Mouse (Mus musculus): ENCODE data around the gene Ankrd24.
"Not testable (repeated sequence)": the region's sequence is repeated elsewhere in the genome, so short reads cannot be mapped to it uniquely, and the experiment has no call there.

The Ankrd24 gene

DNA sequence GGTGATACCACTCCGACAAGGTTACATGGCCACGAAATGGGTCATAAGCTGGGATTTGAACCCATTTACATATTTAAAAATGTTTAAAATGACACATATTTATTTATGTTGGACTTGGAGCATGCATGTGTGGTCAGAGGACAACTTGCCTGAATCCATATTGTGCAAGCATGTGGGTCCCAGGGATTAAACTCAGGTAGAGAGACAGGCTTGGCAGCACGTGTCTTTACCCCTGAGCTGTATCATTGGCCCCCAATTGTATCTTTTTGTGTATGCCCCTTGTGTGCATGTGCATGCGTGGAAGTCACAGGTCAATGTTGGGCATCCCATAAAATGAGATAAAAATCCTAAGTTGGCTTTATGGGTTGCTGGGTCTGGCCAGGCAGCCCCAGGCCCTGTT is 17.1 kb downstream of the Ankrd24 start:
- no peak for DNase-seq (ENCODE audit: low spot score)

DNA sequence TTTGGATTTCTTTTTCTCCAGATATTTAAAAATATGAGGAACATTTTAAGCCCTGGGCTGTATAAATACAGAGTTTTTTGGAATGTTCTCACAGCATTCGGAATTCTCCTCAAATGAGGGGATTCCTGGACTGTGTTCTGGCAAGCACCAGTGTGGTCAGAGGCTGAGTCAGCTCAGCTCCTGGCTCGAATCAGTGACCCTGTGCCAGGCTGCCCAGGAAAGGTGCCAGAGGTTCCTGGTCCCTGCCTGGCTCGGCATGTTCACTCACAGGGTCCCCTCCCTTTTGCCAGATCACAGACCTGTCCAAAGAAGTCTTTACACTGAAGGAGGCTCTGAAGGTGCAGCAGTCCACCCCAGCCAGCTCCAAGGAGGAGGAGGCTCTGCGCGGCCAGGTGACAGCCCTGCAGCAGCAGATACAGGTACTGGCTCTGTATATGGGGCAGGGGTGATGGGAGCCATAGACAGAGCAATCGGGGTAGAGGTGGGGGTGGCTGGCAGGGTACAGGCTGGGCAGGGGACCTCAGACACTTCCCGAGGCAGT is 17.7 kb downstream of the Ankrd24 start:
- DNase-seq (ENCODE audit: low spot score), result no peak

DNA sequence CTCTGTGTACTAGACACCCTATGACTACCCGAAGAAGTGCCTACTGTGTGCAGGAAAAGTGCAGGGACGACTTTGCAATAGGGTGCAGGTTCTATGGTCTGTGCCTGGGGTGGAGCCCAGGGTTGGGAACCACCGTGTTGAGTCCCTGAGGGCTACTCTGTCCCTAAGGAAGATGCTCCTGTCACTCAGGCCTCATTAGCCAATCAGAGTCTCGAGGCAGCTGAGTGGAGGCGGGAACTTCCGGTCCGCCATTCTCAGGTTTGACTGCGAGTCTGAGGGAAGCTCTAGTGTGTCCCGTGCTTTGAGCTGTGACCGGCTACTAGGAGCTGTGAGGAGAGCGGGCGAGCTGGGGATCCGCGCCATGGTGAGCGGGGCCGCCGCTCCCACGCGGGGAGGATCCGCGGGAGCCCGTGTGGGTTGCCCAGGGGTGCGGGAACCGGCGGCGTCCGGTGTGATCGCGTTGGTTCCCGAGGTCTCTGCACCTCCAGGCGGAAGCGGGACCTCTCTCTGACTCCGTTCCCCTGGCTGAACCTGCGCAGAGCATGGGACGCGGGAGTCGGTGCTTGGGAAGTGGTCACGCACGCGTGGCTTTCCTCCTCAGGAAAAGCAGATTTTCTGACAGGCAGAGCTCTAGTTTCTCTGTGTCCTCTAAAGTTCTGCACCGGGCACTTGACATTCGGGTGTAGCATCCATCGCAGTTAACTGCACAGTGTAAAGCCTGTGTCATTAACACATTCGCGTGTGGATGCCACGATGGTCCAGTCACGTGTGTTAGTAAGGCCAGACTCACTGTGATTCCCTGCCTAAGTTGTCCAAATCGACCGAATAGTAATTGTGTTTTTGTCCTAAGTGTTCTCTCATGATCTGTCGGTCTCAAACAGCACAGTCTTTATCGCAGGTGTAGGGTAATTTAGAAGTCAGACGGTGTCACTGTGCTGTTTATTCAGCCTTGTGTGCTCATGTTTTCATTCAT is 20.7 kb downstream of the Ankrd24 start, which contains the start of gene Gm10778:
Gene Gm10778, plus strand, starts transcription at position 257 of the 973 bp plus-strand sequence.
- DNase-seq (ENCODE audit: low spot score), result not testable (repeated sequence)

DNA sequence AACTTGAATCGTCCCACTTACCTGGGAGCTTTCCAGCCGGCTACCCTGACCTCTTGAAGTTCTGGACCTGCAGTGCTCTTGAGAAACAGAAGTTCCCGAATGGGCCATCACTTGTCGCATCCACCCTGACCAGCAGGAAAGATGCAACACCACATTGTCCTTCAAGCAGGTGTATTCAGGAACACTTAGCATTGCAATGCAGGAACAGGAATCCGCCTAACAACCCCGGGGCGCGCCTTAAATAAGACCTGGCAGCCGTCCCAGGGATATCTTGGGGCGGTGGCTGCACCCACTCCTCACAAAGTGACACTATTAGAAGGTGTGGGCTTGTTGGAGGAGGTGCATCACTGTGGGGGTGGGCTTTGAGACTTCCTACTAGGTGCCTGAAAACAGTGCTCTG is 26.8 kb downstream of the Ankrd24 start:
- no peak for DNase-seq (ENCODE audit: low spot score)

DNA sequence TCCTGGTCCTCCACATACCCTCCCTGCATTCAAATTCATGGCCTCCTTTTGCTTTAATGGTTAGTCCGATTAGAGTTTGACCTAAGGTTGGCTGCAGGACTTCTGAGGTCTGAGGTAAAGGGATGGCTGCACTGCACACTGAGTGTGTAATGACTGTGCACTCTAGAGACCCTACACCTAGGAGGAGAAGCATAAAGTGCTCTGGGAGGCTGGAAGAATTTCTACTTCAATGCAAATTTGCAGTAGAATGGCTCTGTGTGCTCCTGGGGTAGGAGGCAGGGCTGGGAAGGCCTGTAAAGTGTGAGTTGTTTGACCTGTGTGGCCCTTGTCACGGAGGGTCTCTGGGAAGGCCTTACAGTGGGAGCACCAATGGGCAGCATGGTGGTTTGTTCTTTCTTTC is 27.8 kb downstream of the Ankrd24 start:
- no peak for DNase-seq (ENCODE audit: low spot score)

DNA sequence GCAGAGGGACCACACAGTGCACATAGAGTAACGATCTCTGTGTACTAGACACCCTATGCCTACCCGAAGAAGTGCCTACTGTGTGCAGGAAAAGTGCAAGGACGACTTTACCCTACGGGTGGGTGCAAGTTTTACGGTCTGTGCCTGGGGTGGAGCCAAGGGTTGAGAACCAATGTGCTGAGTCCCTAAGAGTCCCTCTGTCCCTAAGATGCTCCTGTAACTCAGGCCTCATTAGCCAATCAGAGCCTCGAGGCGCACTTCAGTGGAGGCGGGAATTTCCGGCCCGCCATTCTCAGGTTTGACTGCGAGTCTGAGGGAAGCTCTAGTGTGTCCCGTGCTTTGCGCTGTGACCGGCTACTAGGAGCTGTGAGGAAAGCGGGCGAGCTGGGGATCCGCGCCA is 58.8 kb downstream of the Ankrd24 start:
- not testable (repeated sequence) for DNase-seq (ENCODE audit: low spot score)

Data from urinary bladder, postnatal 10 days (tissue).